Mouse (Mus musculus) heart, adult 2 months (tissue): ENCODE measurements around the gene Nr1h4. TPM values are rescaled to one million over a fixed set of nuclear protein-coding genes. Genes with fewer than 3 reads are reported as not detected.

Source experiments
- DNase-seq, 2 experiments: peaks; one replicate each; pipeline ENCODE4 v3.0.0; 2021
- H3K27ac ChIP-seq: fragments of 200-600 bp; 2 replicates; pipeline ENCODE4 v1.8.1; 2022
- H3K27me3 ChIP-seq: fragments of 200-500 bp; 2 replicates; pipeline ENCODE4 v1.6.1; 2012; ENCODE audit warnings: mild to moderate bottlenecking, low read length, inconsistent platforms, mixed read lengths; ENCODE audit not compliant: control insufficient read depth, insufficient read depth
- H3K36me3 ChIP-seq: fragments of 200-500 bp; 2 replicates; pipeline ENCODE4 v1.6.1; 2012; ENCODE audit warnings: low read length, inconsistent platforms; ENCODE audit not compliant: control insufficient read depth, insufficient read depth
- H3K4me1 ChIP-seq: fragments of 200-500 bp; 2 replicates; pipeline ENCODE4 v1.6.1; 2011; ENCODE audit warnings: low read length; ENCODE audit not compliant: control insufficient read depth, insufficient read depth
- H3K4me3 ChIP-seq: fragments of 200-600 bp; 2 replicates; pipeline ENCODE4 v1.8.1; 2022
- H3K79me2 ChIP-seq: fragments of 200-500 bp; replicated peaks from 2 replicates; pipeline ENCODE4 v1.6.1; 2012; ENCODE audit warnings: mild to moderate bottlenecking, inconsistent platforms, low read length, moderate library complexity, mixed read lengths; ENCODE audit not compliant: control insufficient read depth, insufficient read depth
- H3K9ac ChIP-seq: fragments of 200-500 bp; 2 replicates; pipeline ENCODE4 v1.6.1; 2012; ENCODE audit warnings: low read depth, mild to moderate bottlenecking, control low read depth, inconsistent platforms, low read length, mixed read lengths
- CTCF ChIP-seq: fragments of 200-600 bp; IDR thresholded peaks from 2 replicates; pipeline ENCODE4 v1.8.1; 2022; ENCODE audit warnings: antibody characterized with exemption, mild to moderate bottlenecking, moderate library complexity
- EP300 ChIP-seq: fragments of 200-500 bp; IDR thresholded peaks from 2 replicates; pipeline ENCODE4 v1.6.1; 2011; ENCODE audit warnings: low read depth, low read length, control low read depth; ENCODE audit not compliant: insufficient read depth
- POLR2A ChIP-seq: fragments of 200-500 bp; IDR thresholded peaks from 2 replicates; pipeline ENCODE4 v1.6.1; 2011; ENCODE audit warnings: mild to moderate bottlenecking, low read depth, low read length, control low read depth; ENCODE audit not compliant: insufficient read depth
- WGBS: fragments of 180-500 bp; shearing (Covaris S2); methylation state at CpG from one replicate; pipeline ENCODE4 v1.1.7; 2018; 5-methylcytosine and 5-hydroxymethylcytosine counted together
- intact Hi-C: fragments of 180-260 bp; cut with DNase I; formaldehyde crosslinking; loops from one replicate; pipeline ENCODE4 v1.15.1; 2025
- polyA plus RNA-seq: library from polyadenylated mRNA; depleted of rRNA; stranded (reverse); fragments of >200 nt; gene quantifications from 2 replicates; pipeline ENCODE4 v1.2.3, GENCODE M21; 2012
- total RNA-seq, 2 experiments: library from RNA; stranded (reverse); gene quantifications; 2 replicates each; pipeline ENCODE4 v1.2.3; 2021

The Nr1h4 gene
- total and polyA plus RNA-seq, 3 experiments, result 0.20 to 0.48 (median 0.23) TPM

- WGBS, result 75% methylated on average over 4 of the region's 4 CpGs
- Histone ChIP-seq H3K79me2 (no peaks in the 10 kb centered on the region), H3K27ac (no peak overlapping the region), H3K36me3 (no peaks in the 10 kb centered on the region), H3K9ac (no peak overlapping the region), H3K27me3 (no peaks in the 10 kb centered on the region), H3K4me3 (no peak overlapping the region), H3K4me1 (no peaks in the 10 kb centered on the region)
- no peak for DNase-seq
- intact Hi-C loops, result loop anchor here (10.0 kb wide), 2 partner anchors 360 to 580 kb away; no protein-coding TSS in a partner anchor
- TF ChIP-seq EP300 (no peak), CTCF (no peak), POLR2A (no peak)
These were observed 68.5 kb downstream of the Nr1h4 start for GRCm38 (mm10) chr10:89464760-89465405.

GRCm38 (mm10) chr10:89462890-89463289, 70.5 kb downstream of the Nr1h4 start:
- no peak overlapping the region for H3K9ac ChIP-seq
- no peaks in the 10 kb centered on the region for H3K36me3 ChIP-seq
- TF ChIP-seq CTCF (no peak), EP300 (no peak), POLR2A (no peak)
- H3K4me1 ChIP-seq, result no peaks in the 10 kb centered on the region
- intact Hi-C loops, result loop anchor here (1.0 to 10.0 kb wide), 3 partner anchors 166 to 582 kb away; no protein-coding TSS in a partner anchor
- DNase-seq, result no peak
- WGBS, result 77% methylated on average over 11 of the region's 11 CpGs
- no peak overlapping the region for H3K4me3 ChIP-seq
- no peaks in the 10 kb centered on the region for H3K27me3 ChIP-seq
- H3K79me2 ChIP-seq, result no peaks in the 10 kb centered on the region
- no peak overlapping the region for H3K27ac ChIP-seq

GRCm38 (mm10) chr10:89461856-89462507, 71.4 kb downstream of the Nr1h4 start:
- no peak overlapping the region for H3K9ac ChIP-seq
- WGBS, result 22% methylated on average over 14 of the region's 14 CpGs
- H3K27ac ChIP-seq, result no peak overlapping the region
- intact Hi-C loops, result loop anchor here (1.0 to 10.0 kb wide), 3 partner anchors 167 to 583 kb away; no protein-coding TSS in a partner anchor
- H3K4me3 ChIP-seq, result no peak overlapping the region
- no peaks in the 10 kb centered on the region for H3K27me3 ChIP-seq
- peak; percentile 48 to 62 for DNase-seq
- H3K79me2 ChIP-seq, result no peaks in the 10 kb centered on the region
- H3K36me3 ChIP-seq, result no peaks in the 10 kb centered on the region
- TF ChIP-seq EP300 (no peak), CTCF (peak; percentile 95), POLR2A (no peak)
- H3K4me1 ChIP-seq, result no peaks in the 10 kb centered on the region

DNA sequence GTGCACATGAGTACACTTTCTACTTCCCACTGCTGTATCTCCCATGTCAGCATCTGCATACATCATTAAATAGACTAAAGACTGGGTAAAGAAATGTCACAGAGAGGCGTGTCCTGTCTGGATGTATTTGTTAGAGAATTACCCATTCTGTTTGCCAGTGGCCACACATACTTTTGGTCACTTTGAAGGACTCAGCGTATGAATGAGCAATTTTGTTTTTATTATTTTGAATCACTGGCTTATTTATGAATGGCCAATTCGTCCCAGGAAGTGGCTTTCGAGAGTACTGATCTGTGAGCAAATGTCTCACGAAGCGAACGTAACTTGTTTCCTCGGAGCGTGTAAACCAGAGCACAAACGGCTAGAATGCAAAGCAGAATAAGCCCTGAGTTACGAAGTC, 72.4 kb downstream of the Nr1h4 start:
- Histone ChIP-seq H3K79me2 (no peaks in the 10 kb centered on the region), H3K27ac (no peak overlapping the region), H3K36me3 (no peaks in the 10 kb centered on the region), H3K9ac (no peak overlapping the region), H3K4me1 (no peaks in the 10 kb centered on the region), H3K4me3 (no peak overlapping the region), H3K27me3 (no peaks in the 10 kb centered on the region)
- 91% methylated on average over 11 of the region's 11 CpGs for WGBS
- TF ChIP-seq POLR2A (no peak), CTCF (no peak), EP300 (no peak)
- intact Hi-C loops, result loop anchor here (10.0 kb wide), 2 partner anchors 364 to 584 kb away; no protein-coding TSS in a partner anchor
- no peak for DNase-seq

DNA sequence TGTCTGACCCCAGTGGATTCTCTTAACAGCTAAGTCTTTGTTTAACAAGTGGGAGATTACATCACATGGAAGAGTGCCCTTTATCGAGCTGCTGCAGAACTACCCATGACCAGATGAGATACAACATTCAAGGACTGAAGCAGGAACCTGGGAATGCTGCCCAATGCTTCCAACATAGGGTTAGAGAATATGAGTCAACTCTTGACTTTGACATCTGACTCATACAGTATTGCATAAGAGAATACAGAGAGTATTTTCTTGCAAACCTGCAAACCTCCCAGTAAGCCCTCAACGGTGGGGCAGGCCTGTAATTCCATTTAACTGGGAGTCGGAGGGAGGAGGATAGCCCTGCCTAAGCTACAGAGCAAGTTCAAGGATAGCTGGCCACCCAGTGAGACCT, 74.6 kb downstream of the Nr1h4 start:
- Histone ChIP-seq H3K27me3 (no peaks in the 10 kb centered on the region), H3K4me1 (no peaks in the 10 kb centered on the region), H3K27ac (no peak overlapping the region), H3K79me2 (no peaks in the 10 kb centered on the region), H3K36me3 (no peaks in the 10 kb centered on the region), H3K4me3 (no peak overlapping the region), H3K9ac (no peak overlapping the region)
- WGBS, result 49% methylated on average over 3 of the region's 3 CpGs
- peak in 1 of 2 experiments; percentile 31 for DNase-seq
- intact Hi-C loops, result no loop called here
- no peak for TF ChIP-seq CTCF
- no peak for TF ChIP-seq EP300
- no peak for TF ChIP-seq POLR2A

- H3K27me3 ChIP-seq, result no peaks in the 10 kb centered on the region
- H3K4me1 ChIP-seq, result no peaks in the 10 kb centered on the region
- H3K9ac ChIP-seq, result no peak overlapping the region
- 42% methylated on average over 3 of the region's 3 CpGs for WGBS
- no peak overlapping the region for H3K4me3 ChIP-seq
- no peak overlapping the region for H3K27ac ChIP-seq
- no peak for DNase-seq
- H3K36me3 ChIP-seq, result no peaks in the 10 kb centered on the region
- H3K79me2 ChIP-seq, result no peaks in the 10 kb centered on the region
- TF ChIP-seq CTCF, result no peak
- TF ChIP-seq POLR2A, result no peak
- TF ChIP-seq EP300, result no peak
- intact Hi-C loops, result no loop called here
These were observed 79.6 kb downstream of the Nr1h4 start for GRCm38 (mm10) chr10:89453794-89454193.
